Mouse (Mus musculus) hindbrain, embryonic 14.5 days (tissue): ENCODE results near the gene Adgrl2. TPM values are rescaled to one million over a fixed set of nuclear protein-coding genes. Genes with fewer than 3 reads are reported as not detected.

Experiments
- ATAC-seq: fragments of 200-750 bp; cut with Nextera tagmentation; 2 replicates; pipeline ENCODE4 v1.8.0; 2017; ENCODE audit warnings: moderate number of reproducible peaks, mild to moderate bottlenecking, moderate TSS enrichment, moderate library complexity; ENCODE audit not compliant: low FRiP score
- DNase-seq: peaks from one replicate; pipeline ENCODE4 v3.0.0-alpha.2; 2015; ENCODE audit warnings: low spot score
- H3K27ac ChIP-seq: fragments of 300-500 bp; sonication (generic); 2 replicates; pipeline ENCODE4 v1.5.1; 2014; ENCODE audit warnings: mild to moderate bottlenecking, moderate library complexity
- H3K27me3 ChIP-seq: fragments of 300-500 bp; sonication (generic); 2 replicates; pipeline ENCODE4 v1.6.1; 2014; ENCODE audit warnings: mild to moderate bottlenecking, low read length, mixed read lengths; ENCODE audit not compliant: control insufficient read depth, insufficient read depth
- H3K36me3 ChIP-seq: fragments of 300-500 bp; sonication (generic); replicated peaks from 2 replicates; pipeline ENCODE4 v1.6.1; 2014; ENCODE audit not compliant: control insufficient read depth, insufficient read depth
- H3K4me1 ChIP-seq: fragments of 300-500 bp; sonication (generic); replicated peaks from 2 replicates; pipeline ENCODE4 v1.6.1; 2014; ENCODE audit warnings: antibody characterized with exemption, low read length, mixed read lengths; ENCODE audit not compliant: control insufficient read depth, insufficient read depth
- H3K4me2 ChIP-seq: fragments of 300-500 bp; sonication (generic); replicated peaks from 2 replicates; pipeline ENCODE4 v1.6.1; 2014; ENCODE audit warnings: mild to moderate bottlenecking, moderate library complexity
- H3K4me3 ChIP-seq: fragments of 300-500 bp; sonication (generic); replicated peaks from 2 replicates; pipeline ENCODE4 v1.5.1; 2014; ENCODE audit warnings: mild to moderate bottlenecking, low read length
- H3K9ac ChIP-seq: fragments of 300-500 bp; sonication (generic); 2 replicates; pipeline ENCODE4 v1.6.1; 2014
- H3K9me3 ChIP-seq: fragments of 300-500 bp; sonication (generic); 2 replicates; pipeline ENCODE4 v1.6.1; 2016; ENCODE audit warnings: low read length; ENCODE audit not compliant: control insufficient read depth
- WGBS: fragments of 180-500 bp; shearing (Covaris S2); extraction: QIAGEN DNeasy Blood & Tissue Kit; methylation state at CpG from one replicate; pipeline ENCODE4 v1.1.7; 2014; 5-methylcytosine and 5-hydroxymethylcytosine counted together
- polyA plus RNA-seq: library from polyadenylated mRNA; unstranded; fragments of >200 nt; fragmentation: Nextera tagmentation; extraction: Ambion mirVana; gene quantifications from 2 replicates; pipeline ENCODE4 v1.2.1, GENCODE M21; 2014

Adgrl2 gene
- 166 and 171 TPM in 2 replicates for polyA plus RNA-seq

DNA sequence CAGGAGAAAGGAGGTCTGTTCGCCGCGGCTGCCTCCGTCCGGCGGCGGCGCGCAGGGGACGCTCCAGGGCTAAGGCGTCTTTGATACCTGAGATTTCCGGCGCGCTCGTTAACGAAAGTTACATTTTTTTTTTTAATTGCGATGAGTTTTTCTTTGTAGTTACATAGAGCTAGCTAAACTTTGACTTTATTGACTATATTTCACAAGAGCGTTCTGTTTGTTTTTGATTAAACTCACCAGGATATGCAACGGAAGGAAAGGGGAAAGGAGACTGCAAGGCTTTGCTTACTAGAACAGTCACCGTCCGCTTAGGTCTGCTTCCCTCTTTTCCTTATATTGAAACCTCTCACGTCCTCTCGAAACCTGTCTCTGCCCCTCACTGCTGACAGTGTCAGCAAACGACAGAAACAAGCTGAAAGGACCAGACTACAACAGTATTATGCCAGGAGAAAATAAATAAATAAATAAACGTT, at the start of gene Adgrl2:
Adgrl2 (minus strand) TSS at position 25 of the 473 bp plus-strand sequence.
- whole genome bisulfite sequencing: 0% methylated on average over 25 of the region's 25 CpGs
- H3K4me3 ChIP-seq: peak within 1 kb of the TSS; percentile 96
- DNase-seq: peak; percentile 53
- H3K27ac ChIP-seq: peak within 1 kb of the TSS; percentile 99
- peak within 1 kb of the TSS; percentile 80 for H3K4me2 ChIP-seq
- peak within 1 kb of the TSS; percentile 98 for H3K9ac ChIP-seq
- peaks cover 18% of the 10 kb centered on the region; the same call in 1 of the 2 replicates for H3K4me1 ChIP-seq
- H3K36me3 ChIP-seq: no peaks in the 10 kb centered on the region
- no peaks in the 10 kb centered on the region for H3K9me3 ChIP-seq
- H3K27me3 ChIP-seq: no peaks in the 10 kb centered on the region
- no peak for ATAC-seq

DNA sequence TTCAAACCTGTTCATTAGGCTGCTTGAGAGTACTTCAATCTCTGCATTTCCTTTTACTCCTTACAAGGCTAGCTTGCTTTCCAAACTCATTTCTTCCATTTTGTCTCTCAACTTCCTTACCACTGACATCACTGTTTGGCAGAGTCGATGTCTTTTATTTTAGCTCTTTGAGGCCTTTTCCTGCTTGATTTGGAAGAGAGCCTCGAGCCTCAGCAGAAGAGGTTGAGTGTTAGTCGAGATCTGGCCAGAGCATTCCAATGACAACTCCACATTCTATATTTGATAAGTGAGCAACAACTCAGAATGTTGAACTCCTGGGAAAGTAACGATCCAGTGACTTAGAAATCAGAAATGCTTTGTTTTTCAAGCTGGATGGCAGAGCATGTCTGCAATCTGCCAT, 48.4 kb upstream of the Adgrl2 start:
- Histone ChIP-seq H3K9ac (no peak overlapping the region), H3K27ac (no peak overlapping the region), H3K9me3 (no peaks in the 10 kb centered on the region), H3K4me3 (no peak overlapping the region), H3K4me1 (peaks cover 11% of the 10 kb centered on the region), H3K27me3 (no peaks in the 10 kb centered on the region; the same call in 1 of the 2 replicates), H3K4me2 (no peak overlapping the region), H3K36me3 (no peaks in the 10 kb centered on the region)
- ATAC-seq: no peak
- 70% methylated on average over 4 of the region's 4 CpGs for WGBS
- no peak for DNase-seq

DNA sequence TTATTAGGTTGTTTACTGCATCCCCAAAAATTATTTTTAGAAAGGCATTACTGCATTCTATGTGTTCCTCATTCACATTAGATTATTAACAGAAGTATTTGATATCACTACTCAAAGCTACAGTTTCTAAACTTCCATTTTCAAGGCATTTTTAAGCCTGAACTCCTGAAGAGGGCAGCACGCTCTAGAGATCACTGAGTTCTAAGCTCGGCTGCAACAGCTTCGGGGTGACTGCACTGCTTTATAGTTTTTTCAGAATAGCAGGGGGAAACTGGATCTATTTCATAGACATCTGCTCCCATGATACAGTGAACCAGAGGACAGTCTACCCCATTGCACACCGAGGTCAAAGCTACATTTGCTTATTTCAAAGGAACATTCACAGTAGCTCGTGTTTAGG, 29.6 kb upstream of the Adgrl2 start:
- WGBS: 72% methylated on average over 5 of the region's 5 CpGs
- ATAC-seq (no peak), DNase-seq (no peak)
- H3K9ac ChIP-seq: no peak overlapping the region
- no peak overlapping the region for H3K4me3 ChIP-seq
- H3K4me1 ChIP-seq: no peaks in the 10 kb centered on the region
- no peak overlapping the region for H3K27ac ChIP-seq
- no peaks in the 10 kb centered on the region for H3K27me3 ChIP-seq
- no peak overlapping the region for H3K4me2 ChIP-seq
- H3K9me3 ChIP-seq: no peaks in the 10 kb centered on the region
- no peaks in the 10 kb centered on the region for H3K36me3 ChIP-seq

DNA sequence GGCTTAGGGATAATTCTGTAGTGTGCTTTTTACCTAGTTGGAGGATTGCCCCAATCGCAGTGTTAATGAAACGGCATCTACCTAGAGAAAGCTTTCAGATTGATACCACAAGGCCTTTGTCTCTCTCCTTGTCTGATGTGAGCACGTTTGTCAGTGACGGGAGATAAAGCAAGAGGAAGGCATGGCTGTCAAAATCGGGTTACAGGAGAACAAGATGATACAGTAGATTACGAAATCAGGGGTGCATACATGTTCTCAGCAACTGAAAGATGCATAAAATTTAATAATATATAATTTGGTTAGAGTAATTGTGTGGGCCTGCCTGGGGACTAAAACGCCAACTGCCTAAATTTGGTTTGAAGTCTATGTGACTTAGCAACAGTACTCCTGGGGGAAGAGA, 19.0 kb upstream of the Adgrl2 start:
- Histone ChIP-seq H3K27me3 (no peaks in the 10 kb centered on the region), H3K36me3 (no peaks in the 10 kb centered on the region), H3K9me3 (no peaks in the 10 kb centered on the region), H3K4me1 (0 out of 2 replicates have a peak, but pooled peaks cover 11% of the 10 kb centered on the region), H3K27ac (no peak overlapping the region), H3K4me2 (no peak overlapping the region), H3K4me3 (no peak overlapping the region), H3K9ac (no peak overlapping the region)
- 72% methylated on average over 7 of the region's 7 CpGs for WGBS
- ATAC-seq (no peak), DNase-seq (no peak)

DNA sequence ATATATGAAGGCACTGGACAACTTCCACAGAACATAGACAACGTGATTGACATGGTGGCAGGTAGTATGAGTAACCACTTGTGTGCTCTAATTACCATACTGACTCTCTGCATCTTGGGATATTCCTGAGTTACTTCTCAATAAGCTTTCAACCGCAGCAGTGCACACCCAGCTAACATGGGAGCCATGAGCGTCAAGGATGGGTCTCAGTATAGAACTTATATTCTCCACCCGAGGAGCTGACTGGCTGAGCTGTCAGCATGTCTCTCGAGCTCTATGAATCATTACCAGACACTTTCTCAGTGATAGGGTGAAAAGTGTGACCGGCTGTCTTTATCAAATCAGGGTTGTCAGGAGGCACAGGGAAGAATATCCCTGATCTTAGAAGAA, 18.3 kb upstream of the Adgrl2 start:
- 0 out of 2 replicates have a peak, but pooled peaks cover 11% of the 10 kb centered on the region for H3K4me1 ChIP-seq
- ATAC-seq (no peak), DNase-seq (no peak)
- no peaks in the 10 kb centered on the region for H3K27me3 ChIP-seq
- H3K36me3 ChIP-seq: no peaks in the 10 kb centered on the region
- no peak overlapping the region for H3K27ac ChIP-seq
- 78% methylated on average over 6 of the region's 6 CpGs for WGBS
- no peak overlapping the region for H3K9ac ChIP-seq
- no peaks in the 10 kb centered on the region for H3K9me3 ChIP-seq
- H3K4me2 ChIP-seq: no peak overlapping the region
- H3K4me3 ChIP-seq: no peak overlapping the region

DNA sequence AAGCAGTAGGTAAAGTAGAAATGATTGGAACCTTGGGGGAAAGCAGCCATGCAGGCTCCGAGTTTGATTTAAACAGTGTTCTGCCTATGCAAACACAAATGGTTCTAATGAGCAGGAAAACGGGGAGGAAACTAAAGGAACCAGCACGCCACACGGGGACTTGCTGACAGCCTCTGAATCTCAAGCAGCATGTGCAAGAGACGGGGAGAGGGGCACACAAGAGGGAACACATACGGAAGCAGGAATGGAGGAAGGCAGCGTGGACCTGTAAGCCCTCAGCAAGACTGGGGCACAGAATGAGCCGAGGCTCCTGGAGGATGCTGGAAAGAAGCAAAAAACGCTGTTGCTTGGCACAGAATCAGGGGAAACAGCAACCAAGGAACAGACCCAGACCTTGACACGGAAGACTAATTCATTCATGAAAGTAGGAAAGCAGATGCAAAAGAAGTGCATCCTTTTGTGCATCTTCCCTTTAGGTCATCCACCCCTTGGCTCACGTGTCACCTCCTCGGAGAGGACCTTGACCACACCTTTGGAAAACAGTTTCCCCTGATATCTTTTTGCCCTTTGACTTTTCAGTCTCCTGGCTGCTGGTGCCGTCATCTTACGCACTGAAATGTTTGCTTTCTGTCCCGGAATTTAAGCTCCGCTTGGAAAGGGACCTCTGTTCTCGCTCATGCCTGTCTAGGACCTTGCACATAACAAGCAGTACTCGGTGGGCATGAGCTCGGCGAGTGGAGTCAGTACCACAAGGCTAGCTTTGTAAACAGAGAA, 17.7 kb upstream of the Adgrl2 start:
- no peak for DNase-seq
- Histone ChIP-seq H3K9ac (no peak overlapping the region), H3K4me2 (peak overlapping the region; percentile 19; the same call in 1 of the 2 replicates), H3K9me3 (no peaks in the 10 kb centered on the region), H3K27ac (no peak overlapping the region), H3K4me3 (no peak overlapping the region), H3K27me3 (no peaks in the 10 kb centered on the region), H3K36me3 (no peaks in the 10 kb centered on the region), H3K4me1 (0 out of 2 replicates have a peak, but pooled peaks cover 11% of the 10 kb centered on the region)
- no peak for ATAC-seq
- 68% methylated on average over 20 of the region's 20 CpGs for WGBS

DNA sequence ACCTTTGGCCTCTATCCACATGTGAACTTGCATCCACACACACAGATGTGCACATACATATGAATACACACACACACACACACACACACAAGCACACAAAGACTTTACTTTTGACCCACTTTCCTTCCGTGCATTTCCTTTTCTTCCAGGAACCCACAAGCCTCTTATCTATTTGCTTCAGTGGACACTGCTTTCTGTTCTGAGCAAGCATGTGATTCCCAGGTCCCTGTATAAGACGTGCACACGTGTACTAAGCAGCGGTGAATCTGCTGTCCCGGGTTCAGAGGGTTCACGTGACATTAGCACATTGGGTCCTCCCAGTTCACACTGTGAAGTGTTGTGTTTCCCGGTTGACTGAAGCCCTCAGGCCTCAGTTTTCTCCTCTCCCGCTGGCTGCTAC, 11.0 kb upstream of the Adgrl2 start:
- WGBS: 37% methylated on average over 8 of the region's 8 CpGs
- Histone ChIP-seq H3K9ac (no peak overlapping the region), H3K4me3 (no peak overlapping the region), H3K27me3 (no peaks in the 10 kb centered on the region), H3K36me3 (no peaks in the 10 kb centered on the region), H3K27ac (no peak overlapping the region), H3K9me3 (no peaks in the 10 kb centered on the region), H3K4me2 (no peak overlapping the region), H3K4me1 (no peaks in the 10 kb centered on the region)
- DNase-seq: no peak
- ATAC-seq: no peak

DNA sequence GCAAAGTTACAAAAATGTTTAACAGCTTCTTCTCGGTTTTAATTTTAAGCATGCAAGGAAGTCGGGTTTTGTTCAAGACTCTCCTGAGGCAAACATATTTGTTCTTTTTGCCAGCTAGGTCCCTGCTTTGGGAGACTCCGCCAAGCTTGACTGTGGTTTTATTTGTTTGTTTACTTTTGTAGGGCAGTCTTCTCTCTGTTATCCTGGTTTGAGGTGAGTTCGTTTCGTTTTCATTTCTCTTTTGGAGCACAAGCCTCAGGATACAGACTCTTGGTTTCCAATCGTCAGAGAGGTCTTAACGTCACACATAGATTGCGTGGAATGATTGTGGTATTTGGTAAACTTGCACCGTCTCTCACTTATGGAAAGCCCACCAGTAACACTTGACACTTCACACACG, 8.3 kb upstream of the Adgrl2 start:
- WGBS: 80% methylated on average over 10 of the region's 10 CpGs
- Histone ChIP-seq H3K4me2 (no peak overlapping the region), H3K36me3 (no peaks in the 10 kb centered on the region), H3K27me3 (no peaks in the 10 kb centered on the region), H3K27ac (no peak overlapping the region), H3K4me3 (no peak overlapping the region), H3K9ac (no peak overlapping the region), H3K4me1 (no peaks in the 10 kb centered on the region), H3K9me3 (no peaks in the 10 kb centered on the region)
- DNase-seq (no peak), ATAC-seq (no peak)

DNA sequence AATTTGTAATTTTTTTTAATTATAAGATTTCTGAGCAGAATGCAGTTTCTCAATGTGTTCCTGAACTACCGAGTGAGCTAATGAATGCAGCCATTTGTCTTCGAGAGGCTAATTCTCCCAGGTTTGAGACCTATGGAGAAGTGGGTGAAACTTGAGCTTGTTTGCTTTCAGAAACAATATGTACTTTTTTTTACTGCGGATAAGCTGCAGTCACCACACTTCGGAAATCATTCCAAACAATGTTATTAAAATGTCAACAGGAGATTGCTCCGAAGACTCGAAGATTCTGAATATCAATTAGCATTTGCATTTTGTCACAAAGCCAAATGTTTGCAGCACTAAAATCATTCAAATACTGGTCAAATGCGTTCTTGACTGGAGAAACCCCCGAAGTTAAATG, 701 bp upstream of the Adgrl2 start:
- Histone ChIP-seq H3K9me3 (no peaks in the 10 kb centered on the region), H3K4me2 (peak overlapping the region; percentile 80), H3K9ac (peak overlapping the region; percentile 98; the same call in 1 of the 2 replicates), H3K4me3 (peak overlapping the region; percentile 96), H3K36me3 (no peaks in the 10 kb centered on the region), H3K27me3 (no peaks in the 10 kb centered on the region), H3K4me1 (peaks cover 17% of the 10 kb centered on the region; the same call in 1 of the 2 replicates), H3K27ac (no peak overlapping the region)
- DNase-seq: no peak
- 2% methylated on average over 8 of the region's 8 CpGs for WGBS
- ATAC-seq: no peak
